Mouse (Mus musculus) liver, adult 2 months (tissue): ENCODE measurements around the gene Spata13. TPM values are rescaled to one million over a fixed set of nuclear protein-coding genes. Genes with fewer than 3 reads are reported as not detected.
A peak's percentile ranks its signal among the peaks of the same experiment; 100 is the strongest.

ENCODE experiments used
- DNase-seq: peaks from one replicate; pipeline ENCODE4 v3.0.0-alpha.2; 2011; ENCODE audit warnings: low read depth, low spot score; ENCODE audit errors: extremely low read depth
- H3K27ac ChIP-seq: fragments of 200-500 bp; replicated peaks from 2 replicates; pipeline ENCODE4 v1.5.1; 2012; ENCODE audit warnings: low read depth, mild to moderate bottlenecking, control low read depth, inconsistent platforms, low read length; ENCODE audit not compliant: insufficient read depth
- H3K27me3 ChIP-seq: fragments of 200-500 bp; 2 replicates; pipeline ENCODE4 v1.6.1; 2012; ENCODE audit warnings: mild to moderate bottlenecking, moderate library complexity, low read length, inconsistent platforms; ENCODE audit not compliant: control insufficient read depth, insufficient read depth
- H3K36me3 ChIP-seq: fragments of 200-500 bp; 2 replicates; pipeline ENCODE4 v1.6.1; 2012; ENCODE audit warnings: low read length, inconsistent platforms; ENCODE audit not compliant: control insufficient read depth, insufficient read depth
- H3K4me1 ChIP-seq: fragments of 200-500 bp; 2 replicates; pipeline ENCODE4 v1.6.1; 2011; ENCODE audit warnings: low read length; ENCODE audit not compliant: control insufficient read depth, insufficient read depth
- H3K4me3 ChIP-seq: fragments of 200-500 bp; 2 replicates; pipeline ENCODE4 v1.5.1; 2011; ENCODE audit warnings: low read depth, mild to moderate bottlenecking, control low read depth, low read length, moderate library complexity; ENCODE audit not compliant: insufficient read depth
- H3K79me2 ChIP-seq: fragments of 200-500 bp; 2 replicates; pipeline ENCODE4 v1.6.1; 2012; ENCODE audit warnings: inconsistent platforms, mild to moderate bottlenecking, low read length, moderate library complexity; ENCODE audit not compliant: control insufficient read depth, insufficient read depth
- H3K9ac ChIP-seq: fragments of 200-500 bp; 2 replicates; pipeline ENCODE4 v1.6.1; 2012; ENCODE audit warnings: low read depth, mild to moderate bottlenecking, control low read depth, inconsistent platforms, low read length
- CTCF ChIP-seq: fragments of 200-500 bp; IDR thresholded peaks from 2 replicates; pipeline ENCODE4 v1.5.1; 2011; ENCODE audit warnings: low read depth, low read length, control low read depth
- POLR2A ChIP-seq: fragments of 200-500 bp; IDR thresholded peaks from 2 replicates; pipeline ENCODE4 v1.6.1; 2011; ENCODE audit warnings: low read length, control low read depth; ENCODE audit not compliant: insufficient read depth; ENCODE audit errors: extremely low read depth
- WGBS: fragments of 180-500 bp; shearing (Covaris S2); methylation state at CpG from one replicate; pipeline ENCODE4 v1.1.7; 2018; 5-methylcytosine and 5-hydroxymethylcytosine counted together
- polyA plus RNA-seq: library from polyadenylated mRNA; depleted of rRNA; stranded (reverse); fragments of >200 nt; gene quantifications from 2 replicates; pipeline ENCODE4 v1.2.3, GENCODE M21; 2012
- total RNA-seq: library from RNA; depleted of rRNA; stranded (reverse); fragments of >200 nt; gene quantifications from 2 replicates; pipeline ENCODE4 v1.2.3, GENCODE M21; 2014

The Spata13 gene
- total and polyA plus RNA-seq, 2 experiments, result 11.9 to 20.6 TPM

- no peaks in the 10 kb centered on the region for H3K36me3 ChIP-seq
- no peak overlapping the region for H3K9ac ChIP-seq
- H3K4me3 ChIP-seq, result no peak overlapping the region
- no peaks in the 10 kb centered on the region for H3K79me2 ChIP-seq
- DNase-seq, result no peak
- no peaks in the 10 kb centered on the region for H3K27me3 ChIP-seq
- H3K4me1 ChIP-seq, result peaks cover 2% of the 10 kb centered on the region
- no peak overlapping the region for H3K27ac ChIP-seq
- WGBS, result 68% methylated on average over 5 of the region's 5 CpGs
- TF ChIP-seq CTCF (no peak), POLR2A (no peak)
Measured at GRCm38 (mm10) chr14:60797596-60797995, 163.8 kb downstream of the Spata13 start.

- DNase-seq, result no peak
- 95% methylated on average over 4 of the region's 4 CpGs for WGBS
- no peaks in the 10 kb centered on the region for H3K27me3 ChIP-seq
- H3K36me3 ChIP-seq, result no peaks in the 10 kb centered on the region
- no peaks in the 10 kb centered on the region for H3K79me2 ChIP-seq
- no peak overlapping the region for H3K9ac ChIP-seq
- H3K4me1 ChIP-seq, result peaks cover 2% of the 10 kb centered on the region
- no peak overlapping the region for H3K4me3 ChIP-seq
- TF ChIP-seq CTCF (no peak), POLR2A (no peak)
- no peak overlapping the region for H3K27ac ChIP-seq
Measured at GRCm38 (mm10) chr14:60798721-60799120, 164.9 kb downstream of the Spata13 start.

- 43% methylated on average over 9 of the region's 9 CpGs for WGBS
- H3K4me3 ChIP-seq, result no peak overlapping the region
Measured at GRCm38 (mm10) chr14:60799762-60800728, 166.2 kb downstream of the Spata13 start.

GRCm38 (mm10) chr14:60802026-60802425, 168.2 kb downstream of the Spata13 start:
- Histone ChIP-seq H3K4me1 (peaks cover under 1% of the 10 kb centered on the region), H3K9ac (no peak overlapping the region), H3K27me3 (no peaks in the 10 kb centered on the region), H3K4me3 (no peak overlapping the region), H3K79me2 (no peaks in the 10 kb centered on the region), H3K36me3 (no peaks in the 10 kb centered on the region), H3K27ac (no peak overlapping the region)
- 94% methylated on average over 13 of the region's 13 CpGs for WGBS
- DNase-seq, result no peak
- TF ChIP-seq CTCF (no peak), POLR2A (no peak)

More at GRCm38 (mm10) chr14:60799762-60800728, 166.2 kb downstream of the Spata13 start:
- no peaks in the 10 kb centered on the region for H3K79me2 ChIP-seq
- H3K27ac ChIP-seq, result no peak overlapping the region
- H3K4me1 ChIP-seq, result peaks cover 2% of the 10 kb centered on the region
- TF ChIP-seq POLR2A, result no peak
- peak; percentile 33; the same call in 1 of the 2 replicates for TF ChIP-seq CTCF
- H3K36me3 ChIP-seq, result no peaks in the 10 kb centered on the region
- H3K9ac ChIP-seq, result no peak overlapping the region
- H3K27me3 ChIP-seq, result no peaks in the 10 kb centered on the region
- DNase-seq, result peak; percentile 46

- no peak for DNase-seq
- 94% methylated on average over 9 of the region's 9 CpGs for WGBS
- TF ChIP-seq POLR2A (no peak), CTCF (no peak)
- H3K4me3 ChIP-seq, result no peak overlapping the region
- no peak overlapping the region for H3K27ac ChIP-seq
- H3K79me2 ChIP-seq, result no peaks in the 10 kb centered on the region
- 0 out of 2 replicates have a peak, but pooled peaks cover 3% of the 10 kb centered on the region for H3K36me3 ChIP-seq
- H3K4me1 ChIP-seq, result no peaks in the 10 kb centered on the region
- no peaks in the 10 kb centered on the region for H3K27me3 ChIP-seq
- H3K9ac ChIP-seq, result no peak overlapping the region
Measured at GRCm38 (mm10) chr14:60804978-60805377, 171.2 kb downstream of the Spata13 start.

GRCm38 (mm10) chr14:60805871-60806270, 172.1 kb downstream of the Spata13 start:
- Histone ChIP-seq H3K79me2 (no peaks in the 10 kb centered on the region), H3K36me3 (0 out of 2 replicates have a peak, but pooled peaks cover 3% of the 10 kb centered on the region), H3K27me3 (no peaks in the 10 kb centered on the region), H3K9ac (no peak overlapping the region), H3K4me1 (no peaks in the 10 kb centered on the region), H3K27ac (no peak overlapping the region), H3K4me3 (no peak overlapping the region)
- TF ChIP-seq CTCF, result no peak
- DNase-seq, result peak; percentile 46
- WGBS, result 26% methylated on average over 1 of the region's 1 CpGs
